Mouse (Mus musculus) 3T3-L1 (cell line): ENCODE results near the gene Dcpp2.
"Not testable (repeated sequence)": the region's sequence is repeated elsewhere in the genome, so short reads cannot be mapped to it uniquely, and the experiment has no call there.

Experiments used
- DNase-seq: peaks from one replicate; pipeline ENCODE4 v3.0.0-alpha.2; 2015; ENCODE audit warnings: low read depth, low spot score

The Dcpp2 gene

GRCm38 (mm10) chr17:23880576-23880975 lies at the start of gene Dcpp2, which contains the start of gene Dcpp1:
TSS of gene Dcpp2 (plus strand) at chr17:23880880.
TSS of gene Dcpp1 (plus strand) at chr17:23880876.
- DNase-seq = not testable (repeated sequence)

- DNase-seq = no peak
These were observed 49.5 kb upstream of the Dcpp2 start for GRCm38 (mm10) chr17:23831201-23831600.

DNA sequence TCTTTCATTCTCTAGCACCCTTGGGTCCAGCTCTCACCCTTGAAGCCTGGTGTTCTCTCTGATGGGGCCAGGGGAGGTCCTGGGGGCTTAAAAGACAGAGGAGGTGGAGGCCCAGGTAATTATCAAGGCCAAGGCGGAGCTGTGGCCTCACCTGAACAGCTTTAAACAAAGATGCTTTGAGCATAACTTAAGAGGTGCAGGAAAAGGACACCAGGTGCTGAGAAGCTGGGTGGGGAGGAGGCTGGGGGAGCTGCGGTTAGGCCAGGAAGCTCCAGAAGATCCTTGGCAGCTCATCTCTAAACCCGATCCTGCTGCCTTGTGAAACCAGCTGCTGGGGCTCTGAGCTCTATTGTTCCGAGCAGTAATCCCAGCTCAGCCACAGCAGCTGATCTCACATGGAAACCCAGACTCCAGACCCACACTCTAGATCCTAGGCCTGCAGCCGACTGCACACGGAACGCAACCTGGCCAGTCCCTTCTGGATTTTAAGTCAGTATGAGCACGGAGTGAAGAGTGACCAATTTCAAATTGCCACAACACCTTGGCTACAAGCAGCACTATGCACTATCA lies 44.6 kb upstream of the Dcpp2 start, which contains the start of gene Prss33:
TSS of gene Prss33 (minus strand) at position 51 of the 570 bp plus-strand sequence.
- DNase-seq = no peak

- DNase-seq = peak; percentile 90
These were observed 39.5 kb upstream of the Dcpp2 start for GRCm38 (mm10) chr17:23841145-23841544.

- no peak for DNase-seq
These were observed 37.4 kb upstream of the Dcpp2 start for GRCm38 (mm10) chr17:23843141-23843811.

DNA sequence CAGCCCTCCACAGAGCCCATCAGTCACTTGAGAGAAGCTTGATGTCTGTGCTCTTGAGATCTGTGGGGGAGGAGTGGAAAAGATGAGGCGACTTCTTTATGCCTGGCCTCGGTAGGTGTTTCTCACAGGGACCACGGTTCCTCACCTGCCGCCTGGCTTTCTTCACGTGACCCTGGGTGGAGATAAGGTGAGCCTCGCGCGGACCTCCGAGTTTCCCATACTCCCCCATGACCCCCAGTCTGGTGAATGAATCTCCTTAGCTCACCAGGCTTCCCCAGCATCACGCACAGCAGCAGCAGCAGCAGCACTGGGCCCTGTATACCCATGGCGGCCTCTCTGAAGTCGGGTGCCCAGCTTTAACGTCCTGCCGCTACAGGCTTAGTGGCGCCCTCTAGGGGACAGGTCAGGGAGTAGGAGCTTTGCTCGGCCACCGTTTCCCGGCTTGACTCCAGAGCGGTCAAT lies 36.8 kb upstream of the Dcpp2 start, which contains the start of the genes Prss32 and Prss41:
TSS of gene Prss32 (plus strand) at position 44 of the 462 bp plus-strand sequence.
TSS of gene Prss41 (minus strand) at position 361 of the 462 bp plus-strand sequence.
- DNase-seq = no peak

GRCm38 (mm10) chr17:23850028-23850427 lies 30.7 kb upstream of the Dcpp2 start:
- DNase-seq = peak; percentile 29

DNA sequence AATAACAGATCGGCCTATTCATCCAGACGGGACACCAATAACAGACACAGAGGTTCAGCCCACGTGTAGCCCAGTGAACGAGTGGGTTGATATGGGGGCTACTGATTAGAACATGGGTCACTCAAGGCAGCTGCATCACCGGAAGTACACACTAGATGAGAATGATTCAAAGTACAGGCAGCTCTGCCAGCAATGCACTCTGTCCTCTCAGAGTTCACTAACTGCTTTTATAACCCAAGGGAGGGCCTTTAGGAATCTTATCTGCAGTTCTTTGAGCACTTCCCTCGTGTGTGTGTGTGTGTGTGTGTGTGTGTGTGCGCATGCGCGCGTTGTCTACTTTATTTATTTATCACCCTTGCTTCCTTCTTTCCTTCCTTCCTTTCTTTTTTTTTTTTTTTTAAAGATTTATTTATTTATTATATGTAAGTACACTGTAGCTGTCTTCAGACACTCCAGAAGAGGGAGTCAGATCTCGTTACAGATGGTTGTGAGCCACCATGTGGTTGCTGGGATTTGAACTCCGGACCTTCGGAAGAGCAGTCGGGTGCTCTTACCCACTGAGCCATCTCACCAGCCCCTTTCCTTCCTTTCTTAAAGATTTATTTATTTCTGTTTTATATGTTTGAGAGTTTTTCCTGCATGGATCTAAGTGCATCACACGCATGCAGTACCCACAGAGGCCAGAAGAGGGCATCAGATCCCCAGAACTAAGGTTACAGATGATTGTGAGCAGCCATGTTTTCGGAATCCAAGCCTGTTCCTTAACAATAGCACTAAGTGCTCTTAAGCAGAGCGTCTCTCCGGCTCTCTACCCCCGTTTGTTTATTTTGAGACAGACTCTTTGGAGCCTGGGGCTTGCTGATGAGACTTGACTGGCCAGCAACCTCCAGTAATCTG lies 29.6 kb upstream of the Dcpp2 start:
- peak; percentile 95 for DNase-seq

- DNase-seq = peak; percentile 90
These were observed 27.4 kb upstream of the Dcpp2 start for GRCm38 (mm10) chr17:23853292-23853691.

- peak; percentile 77 for DNase-seq
These were observed 26.4 kb upstream of the Dcpp2 start for GRCm38 (mm10) chr17:23854229-23854765.

DNA sequence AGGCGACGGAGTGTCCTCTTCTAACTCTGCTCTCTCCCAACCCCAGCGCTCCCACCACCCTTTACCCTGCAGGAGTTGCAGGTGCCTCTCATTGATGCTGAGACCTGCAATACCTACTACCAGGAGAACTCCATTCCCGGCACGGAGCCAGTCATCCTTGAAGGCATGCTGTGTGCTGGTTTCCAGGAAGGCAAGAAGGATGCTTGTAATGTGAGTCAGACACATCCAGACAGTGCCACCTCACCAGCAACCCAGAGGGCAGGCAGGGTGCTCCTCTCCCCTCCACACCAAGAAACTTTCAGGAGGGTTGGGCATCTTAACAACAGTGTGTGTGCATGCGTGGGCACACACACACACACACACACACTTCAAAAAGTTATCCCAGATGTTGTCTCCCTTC lies 23.5 kb upstream of the Dcpp2 start:
- peak; percentile 93 for DNase-seq

DNA sequence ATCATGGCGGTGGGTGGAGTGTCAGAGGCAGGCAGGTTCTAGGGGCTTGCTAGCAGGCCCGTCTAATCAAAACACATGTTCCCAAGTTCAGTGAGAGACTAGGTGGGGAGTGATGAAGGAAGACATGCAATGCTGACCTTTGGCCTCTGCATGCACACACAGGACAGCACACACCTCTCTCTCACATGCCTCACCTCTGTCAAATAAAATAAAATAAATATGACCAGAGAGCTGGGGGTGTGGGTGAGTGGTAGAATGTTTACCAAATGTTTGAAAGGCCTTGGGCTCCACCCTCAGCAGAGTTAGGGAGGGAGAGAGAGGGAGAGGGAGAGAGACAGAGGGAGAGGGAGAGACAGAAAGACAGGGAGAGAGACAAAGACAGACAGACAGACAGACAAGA lies 22.8 kb upstream of the Dcpp2 start:
- no peak for DNase-seq

DNA sequence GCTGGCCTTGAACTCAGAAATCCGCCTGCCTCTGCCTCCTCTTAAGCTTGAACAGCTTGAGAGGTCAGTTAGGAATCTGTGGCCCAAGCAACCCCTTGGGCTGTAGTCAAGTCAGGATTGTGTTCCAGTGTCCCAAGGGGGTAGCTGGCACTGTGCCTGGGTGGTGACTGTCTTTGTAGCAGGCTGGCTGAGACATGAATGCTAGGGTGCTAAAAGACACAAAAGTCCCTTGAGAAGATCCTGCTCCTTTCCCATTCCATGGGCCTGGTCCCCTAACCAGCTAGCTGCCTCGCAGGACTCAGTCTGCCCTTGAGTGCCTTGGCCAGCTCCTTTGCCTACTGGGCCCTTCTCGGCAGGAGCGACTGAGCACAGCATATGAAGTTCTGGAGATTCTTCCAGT lies 17.8 kb upstream of the Dcpp2 start:
- no peak for DNase-seq

- DNase-seq = no peak
These were observed 12.9 kb upstream of the Dcpp2 start, which contains the start of gene Prss21 for GRCm38 (mm10) chr17:23867756-23868155. TSS of gene Prss21 (plus strand) at chr17:23868056.

DNA sequence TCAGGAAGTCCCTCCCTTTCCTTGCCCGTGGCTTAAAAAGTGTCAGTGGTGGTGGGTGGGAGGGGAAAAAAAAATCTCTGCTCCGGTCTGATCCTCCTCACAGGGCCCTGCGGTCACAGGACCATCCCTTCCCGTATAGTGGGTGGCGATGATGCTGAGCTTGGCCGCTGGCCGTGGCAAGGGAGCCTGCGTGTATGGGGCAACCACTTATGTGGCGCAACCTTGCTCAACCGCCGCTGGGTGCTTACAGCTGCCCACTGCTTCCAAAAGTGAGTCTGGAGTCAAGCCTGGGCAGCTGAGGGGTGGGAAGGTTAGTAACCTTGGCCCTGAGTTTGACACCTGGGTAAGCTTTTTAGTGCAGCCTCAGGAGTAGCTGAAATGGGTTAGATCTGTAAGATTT lies 12.2 kb upstream of the Dcpp2 start:
- no peak for DNase-seq

GRCm38 (mm10) chr17:23873884-23874856 lies 6.5 kb upstream of the Dcpp2 start:
- peak; percentile 86 for DNase-seq

DNA sequence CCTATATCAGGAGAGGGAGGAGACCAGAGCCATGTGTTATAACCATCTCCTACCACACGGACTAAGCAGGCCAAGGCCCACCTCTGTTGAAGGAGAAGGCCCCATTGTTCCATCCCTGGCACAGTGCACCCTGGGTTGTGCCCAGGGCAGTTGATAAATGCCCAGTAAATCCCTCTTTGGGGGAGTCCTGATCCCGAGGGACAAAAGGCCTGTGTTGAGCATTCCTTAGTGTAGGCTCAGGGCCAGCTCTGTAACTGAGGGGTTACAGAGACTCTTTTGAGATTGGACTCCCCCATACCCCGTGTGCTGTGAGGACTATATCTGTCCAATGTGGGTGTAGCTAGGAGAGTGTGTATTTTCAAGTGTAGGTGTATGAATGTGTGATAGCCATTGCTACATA lies 3.9 kb upstream of the Dcpp2 start:
- no peak for DNase-seq

DNA sequence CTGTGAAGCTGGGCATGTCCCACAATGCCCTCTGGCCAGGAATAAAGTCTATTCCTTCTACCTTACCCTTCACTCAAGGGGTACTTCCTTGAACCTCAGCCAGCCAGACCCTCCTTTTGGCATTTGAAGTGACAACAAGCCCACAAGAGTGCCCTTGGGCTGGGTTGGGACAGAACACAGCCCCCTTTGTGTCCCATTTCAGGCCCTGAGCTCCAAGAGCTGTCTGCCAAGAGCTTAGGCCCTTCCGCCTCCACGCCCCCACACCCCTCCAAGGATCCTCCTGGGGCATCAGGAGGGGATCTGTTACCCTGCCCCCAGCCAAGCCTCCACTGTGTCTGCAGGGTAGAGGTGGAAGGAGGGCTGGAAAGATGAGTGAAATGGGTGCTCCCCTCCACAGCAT lies 3.5 kb upstream of the Dcpp2 start:
- DNase-seq = no peak

DNA sequence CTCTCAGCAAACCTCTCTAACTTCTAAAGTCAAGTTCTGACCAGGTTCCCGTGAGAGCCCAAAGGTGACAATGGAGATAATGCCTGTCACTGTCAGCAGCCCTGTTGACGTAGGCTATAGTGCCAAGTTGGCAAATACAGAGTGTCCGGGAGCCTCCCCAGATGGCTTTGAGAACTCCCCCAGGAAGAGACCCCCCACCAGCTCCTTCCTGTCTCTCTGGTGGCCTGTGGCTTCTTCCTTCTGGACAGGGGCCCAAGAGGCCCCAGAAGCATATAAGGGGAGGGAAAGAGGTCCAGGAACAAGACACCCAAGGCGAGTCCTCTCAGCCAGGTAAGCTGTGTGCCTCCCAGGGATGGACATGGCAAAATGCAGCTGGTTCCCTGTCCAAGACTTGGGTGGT lies 36.5 kb downstream of the Dcpp2 start, which contains the start of gene Dcpp3:
TSS of gene Dcpp3 (plus strand) at position 301 of the 400 bp plus-strand sequence.
- not testable (repeated sequence) for DNase-seq

DNA sequence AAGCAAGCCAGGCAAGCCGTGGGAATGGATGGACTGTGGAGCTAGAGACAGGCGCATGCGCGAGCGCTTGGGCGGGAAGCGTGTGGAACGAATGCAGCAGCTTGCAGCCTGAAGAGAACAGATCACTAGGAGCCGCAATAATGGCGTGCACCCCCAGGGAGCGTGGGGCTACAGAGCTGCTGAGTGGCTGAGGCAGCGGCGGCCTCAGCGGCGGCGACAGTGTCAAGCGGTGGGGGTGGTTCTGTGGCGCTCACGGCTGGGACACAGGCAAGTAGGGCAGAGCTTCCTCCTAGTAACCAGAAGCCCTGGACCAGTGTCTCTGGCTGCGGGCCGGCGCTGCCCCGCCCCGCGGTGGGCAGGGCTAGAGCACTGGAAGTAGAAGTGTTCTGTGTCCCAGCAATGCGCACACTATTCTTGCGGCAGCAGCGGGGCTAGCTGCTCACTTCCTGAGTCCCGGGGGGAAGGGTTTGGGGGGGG lies 43.9 kb downstream of the Dcpp2 start:
- DNase-seq = peak; percentile 95
